Mouse (Mus musculus): ENCODE results near the gene Uqcc2. TPM values are rescaled to one million over a fixed set of nuclear protein-coding genes. Genes with fewer than 3 reads are reported as not detected.
A peak's percentile ranks its signal among the peaks of the same experiment; 100 is the strongest.

Uqcc2 gene
- total RNA-seq, 1 experiment from 2014 or later, result 245 TPM

- DNase-seq, result no peak
These were observed 10.6 kb downstream of the Uqcc2 start for GRCm38 (mm10) chr17:27123103-27123502.

GRCm38 (mm10) chr17:27122701-27123100, 11.0 kb downstream of the Uqcc2 start:
- no peak for DNase-seq

GRCm38 (mm10) chr17:27121781-27122180, 11.9 kb downstream of the Uqcc2 start:
- no peak for DNase-seq

GRCm38 (mm10) chr17:27121266-27121665, 12.4 kb downstream of the Uqcc2 start:
- no peak for DNase-seq

GRCm38 (mm10) chr17:27120561-27121024, 13.1 kb downstream of the Uqcc2 start:
- peak; percentile 83 for DNase-seq

- DNase-seq, result no peak
These were observed 13.8 kb downstream of the Uqcc2 start for GRCm38 (mm10) chr17:27119954-27120353.

GRCm38 (mm10) chr17:27119540-27119895, 14.2 kb downstream of the Uqcc2 start:
- no peak for DNase-seq

GRCm38 (mm10) chr17:27118676-27119539, 14.8 kb downstream of the Uqcc2 start:
- no peak for DNase-seq

GRCm38 (mm10) chr17:27110072-27110471, 23.6 kb downstream of the Uqcc2 start:
- DNase-seq, result no peak

- no peak for DNase-seq
These were observed 25.8 kb downstream of the Uqcc2 start for GRCm38 (mm10) chr17:27107936-27108335.

GRCm38 (mm10) chr17:27106745-27107144, 27.0 kb downstream of the Uqcc2 start:
- no peak for DNase-seq

GRCm38 (mm10) chr17:27105698-27106470, 27.8 kb downstream of the Uqcc2 start:
- DNase-seq, result no peak

GRCm38 (mm10) chr17:27101675-27102074, 32.0 kb downstream of the Uqcc2 start:
- no peak for DNase-seq

- peak; percentile 47 for DNase-seq
These were observed 38.0 kb downstream of the Uqcc2 start for GRCm38 (mm10) chr17:27095690-27096089.

- no peak for DNase-seq
These were observed 43.6 kb downstream of the Uqcc2 start for GRCm38 (mm10) chr17:27090068-27090467.

- DNase-seq, result peak; percentile 41
These were observed 46.3 kb downstream of the Uqcc2 start for GRCm38 (mm10) chr17:27087426-27087825.

- DNase-seq, result peak; percentile 38
These were observed 48.0 kb downstream of the Uqcc2 start for GRCm38 (mm10) chr17:27085676-27086075.

GRCm38 (mm10) chr17:27083601-27084000, 50.1 kb downstream of the Uqcc2 start:
- DNase-seq, result peak; percentile 35

- no peak for DNase-seq
These were observed 50.9 kb downstream of the Uqcc2 start for GRCm38 (mm10) chr17:27082796-27083195.

- no peak for DNase-seq
These were observed 51.8 kb downstream of the Uqcc2 start for GRCm38 (mm10) chr17:27081868-27082267.

GRCm38 (mm10) chr17:27078499-27078898, 55.2 kb downstream of the Uqcc2 start:
- no peak for DNase-seq

- DNase-seq, result no peak
These were observed 55.8 kb downstream of the Uqcc2 start for GRCm38 (mm10) chr17:27077920-27078319.

GRCm38 (mm10) chr17:27077133-27077532, 56.6 kb downstream of the Uqcc2 start:
- no peak for DNase-seq

Data from adrenal gland, postnatal 25 days (tissue).